In the genomic region with DNA sequence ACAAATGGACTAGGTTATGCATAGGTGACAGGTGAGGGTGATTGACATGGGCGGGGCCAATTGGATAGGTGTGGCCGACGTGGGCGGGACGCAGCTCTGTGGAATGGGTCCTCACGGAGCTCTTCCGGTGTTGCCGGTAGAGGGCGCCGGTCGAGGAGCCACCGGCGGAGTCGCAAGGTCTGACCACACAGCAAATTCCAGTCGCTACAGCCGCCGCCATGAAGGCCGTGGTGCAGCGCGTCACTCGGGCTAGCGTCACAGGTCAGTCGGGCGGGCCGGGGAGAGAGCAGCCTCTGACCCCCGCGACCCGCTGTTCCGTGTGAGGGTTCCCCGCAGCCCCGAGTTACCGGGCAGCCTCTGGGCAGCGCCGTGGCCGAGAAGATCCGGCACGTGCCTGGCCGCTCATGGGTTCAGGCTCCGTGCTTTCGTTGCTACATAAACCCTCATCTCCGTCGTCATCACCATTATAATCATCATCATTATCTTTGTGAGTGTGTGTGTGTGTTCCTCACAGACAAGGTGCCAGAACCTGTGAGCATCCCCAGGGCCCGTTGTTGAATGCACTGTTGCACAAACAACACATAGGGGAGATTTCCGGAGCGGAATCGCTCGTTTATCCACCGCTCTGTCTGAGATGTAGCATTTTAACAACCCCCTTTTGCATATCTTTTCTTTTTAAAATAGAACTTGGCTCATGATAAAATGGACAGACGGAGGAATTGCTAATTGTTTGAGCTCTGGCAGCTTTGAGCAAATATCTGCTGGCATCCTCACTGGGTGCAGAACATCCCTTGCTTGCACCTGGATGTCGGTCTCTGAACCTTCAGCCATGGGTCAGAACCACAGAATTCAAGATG, we compare ENCODE assay signal across 8 mouse cellular contexts. TPM values are rescaled to one million over a fixed set of nuclear protein-coding genes. Genes with fewer than 3 reads are reported as not detected.
DNase-seq lines count a peak whose midpoint lies in the region; ATAC-seq and TF ChIP-seq lines count a peak whose summit lies in the region.

Dtd1 (plus strand) TSS at position 67 of the 857 bp plus-strand sequence.

- peak; percentile 49 for TF ChIP-seq CTCF in E14TG2a.4 (conservative IDR thresholded peaks at IDR 0.05; ENCODE audit: low read length)
- peak; percentile 73 for TF ChIP-seq CTCF in heart, postnatal 0 days (IDR thresholded peaks at IDR 0.05; ENCODE audit: low read depth)
- TF ChIP-seq CTCF in liver, postnatal 0 days (IDR thresholded peaks at IDR 0.05; ENCODE audit: low read depth): peak; percentile 94

- ATAC-seq in forebrain, embryonic 12.5 days (ENCODE audit: low FRiP score): peak; percentile 94
- peak; percentile 93 for ATAC-seq in heart, postnatal 0 days (ENCODE audit: insufficient read depth, low read depth)
- ATAC-seq in liver, postnatal 0 days: peak; percentile 98
- peak; percentile 93 for ATAC-seq in neural tube, embryonic 14.5 days (ENCODE audit: low read depth)

- H3K9ac ChIP-seq in forebrain, embryonic 12.5 days: peak within 1 kb of the TSS; percentile 79
- peak within 1 kb of the TSS; percentile 72 for H3K9ac ChIP-seq in heart, postnatal 0 days (replicated peaks; ENCODE audit: low read depth, low read length)
- peak within 1 kb of the TSS; percentile 81 for H3K9ac ChIP-seq in liver, postnatal 0 days (replicated peaks)
- H3K9ac ChIP-seq in neural tube, embryonic 14.5 days (replicated peaks; ENCODE audit: low read depth, low read length): peak within 1 kb of the TSS; percentile 85

- H3K9me3 ChIP-seq in E14TG2a.4 (ENCODE audit: low read length): no peaks in the 10 kb centered on the region
- H3K9me3 ChIP-seq in forebrain, embryonic 12.5 days: no peaks in the 10 kb centered on the region
- H3K9me3 ChIP-seq in heart, postnatal 0 days (replicated peaks; ENCODE audit: control insufficient read depth, low read length): no peaks in the 10 kb centered on the region
- no peaks in the 10 kb centered on the region for H3K9me3 ChIP-seq in liver, postnatal 0 days (ENCODE audit: low read length)
- H3K9me3 ChIP-seq in neural tube, embryonic 14.5 days (ENCODE audit: control insufficient read depth, low read length): no peaks in the 10 kb centered on the region

- peak; percentile 87 for DNase-seq in c-Kit-positive CD71-positive TER-119-positive erythroid progenitor cells, embryonic 14.5 days (ENCODE audit: low spot score)
- peak; percentile 83 for DNase-seq in heart, postnatal 0 days (ENCODE audit: low spot score)
- DNase-seq in large intestine, adult 2 months (ENCODE audit: low read depth, low spot score): peak; percentile 89
- DNase-seq in liver, postnatal 0 days: peak; percentile 92
- DNase-seq in testis, postnatal 10 days (ENCODE audit: low spot score): peak; percentile 93

- H3K36me3 ChIP-seq in E14TG2a.4 (ENCODE audit: insufficient read depth, low read length): peaks cover 20% of the 10 kb centered on the region
- 0 out of 2 replicates have a peak, but pooled peaks cover 3% of the 10 kb centered on the region for H3K36me3 ChIP-seq in forebrain, embryonic 12.5 days (replicated peaks)
- H3K36me3 ChIP-seq in heart, postnatal 0 days (replicated peaks; ENCODE audit: control insufficient read depth, insufficient read depth, low read length): no peaks in the 10 kb centered on the region
- H3K36me3 ChIP-seq in liver, postnatal 0 days (replicated peaks; ENCODE audit: insufficient read depth, low read length): no peaks in the 10 kb centered on the region
- no peaks in the 10 kb centered on the region for H3K36me3 ChIP-seq in neural tube, embryonic 14.5 days (ENCODE audit: control insufficient read depth, insufficient read depth, low read length)

- H3K4me2 ChIP-seq in forebrain, embryonic 12.5 days: peak within 1 kb of the TSS; percentile 69
- peak within 1 kb of the TSS; percentile 78 for H3K4me2 ChIP-seq in heart, postnatal 0 days (ENCODE audit: low read depth, low read length)
- H3K4me2 ChIP-seq in liver, postnatal 0 days (ENCODE audit: low read depth, low read length): peak within 1 kb of the TSS; percentile 94
- H3K4me2 ChIP-seq in neural tube, embryonic 14.5 days (ENCODE audit: low read depth, low read length): peak within 1 kb of the TSS; percentile 68

- H3K27ac ChIP-seq in forebrain, embryonic 12.5 days: no peak within 1 kb of the TSS
- H3K27ac ChIP-seq in heart, postnatal 0 days (ENCODE audit: low read depth): 0 out of 2 replicates have a peak within 1 kb of the TSS, but pooled peaks have one; percentile 46
- H3K27ac ChIP-seq in liver, postnatal 0 days (ENCODE audit: low read depth): peak within 1 kb of the TSS; percentile 62; the same call in 1 of the 2 replicates
- peak within 1 kb of the TSS; percentile 85 for H3K27ac ChIP-seq in neural tube, embryonic 14.5 days (ENCODE audit: low read depth, low read length)

- WGBS in forebrain, embryonic 12.5 days: 2% methylated on average over 50 of the region's 50 CpGs
- 2% methylated on average over 50 of the region's 50 CpGs for WGBS in heart, postnatal 0 days
- WGBS in large intestine, adult 2 months: 1% methylated on average over 50 of the region's 50 CpGs
- WGBS in liver, postnatal 0 days (ENCODE audit: insufficient replicate concordance): 2% methylated on average over 50 of the region's 50 CpGs
- WGBS in neural tube, embryonic 14.5 days: under 1% methylated on average over 49 of the region's 50 CpGs

- H3K4me1 ChIP-seq in E14TG2a.4 (replicated peaks; ENCODE audit: low read depth, low read length): peaks cover 28% of the 10 kb centered on the region
- no peaks in the 10 kb centered on the region for H3K4me1 ChIP-seq in forebrain, embryonic 12.5 days
- H3K4me1 ChIP-seq in heart, postnatal 0 days (ENCODE audit: control insufficient read depth, insufficient read depth): no peaks in the 10 kb centered on the region
- peaks cover 7% of the 10 kb centered on the region for H3K4me1 ChIP-seq in liver, postnatal 0 days (ENCODE audit: insufficient read depth)
- H3K4me1 ChIP-seq in neural tube, embryonic 14.5 days (ENCODE audit: control insufficient read depth, insufficient read depth, low read length): no peaks in the 10 kb centered on the region

- TF ChIP-seq EP300 in heart, postnatal 0 days (IDR thresholded peaks at IDR 0.05; ENCODE audit: low read depth): no peak
- TF ChIP-seq EP300 in liver, postnatal 0 days (IDR thresholded peaks at IDR 0.05; ENCODE audit: low read depth): no peak

- no peaks in the 10 kb centered on the region for H3K27me3 ChIP-seq in E14TG2a.4 (ENCODE audit: insufficient read depth, low read length)
- H3K27me3 ChIP-seq in forebrain, embryonic 12.5 days: no peaks in the 10 kb centered on the region
- no peaks in the 10 kb centered on the region for H3K27me3 ChIP-seq in heart, postnatal 0 days (ENCODE audit: control insufficient read depth, insufficient read depth, low read length)
- H3K27me3 ChIP-seq in liver, postnatal 0 days (ENCODE audit: insufficient read depth, low read length): no peaks in the 10 kb centered on the region
- H3K27me3 ChIP-seq in neural tube, embryonic 14.5 days (ENCODE audit: control insufficient read depth, insufficient read depth, low read length): no peaks in the 10 kb centered on the region

- H3K4me3 ChIP-seq in E14TG2a.4 (replicated peaks; ENCODE audit: low read length): peak within 1 kb of the TSS; percentile 88
- H3K4me3 ChIP-seq in forebrain, embryonic 12.5 days (replicated peaks): peak within 1 kb of the TSS; percentile 66
- peak within 1 kb of the TSS; percentile 70 for H3K4me3 ChIP-seq in heart, postnatal 0 days (ENCODE audit: low read depth, low read length)
- peak within 1 kb of the TSS; percentile 76 for H3K4me3 ChIP-seq in liver, postnatal 0 days (ENCODE audit: low read depth, low read length)
- H3K4me3 ChIP-seq in neural tube, embryonic 14.5 days (ENCODE audit: low read depth, low read length): peak within 1 kb of the TSS; percentile 63

RNA-seq across cellular contexts. Expression of gene Dtd1, which starts in this region (rescaled TPM):
- 35.5 and 39.3 TPM in 2 replicates for polyA plus RNA-seq in forebrain, embryonic 12.5 days (2016; fragmentation: Nextera tagmentation; extraction: Ambion mirVana)
- 11.9 and 24.2 TPM in 2 replicates for total RNA-seq in heart, postnatal 0 days (2014; rRNA removed; ENCODE audit: low replicate concordance)
- polyA plus RNA-seq in heart, postnatal 0 days (2015; fragmentation: Nextera tagmentation; extraction: Ambion mirVana): 25.8 and 29.2 TPM in 2 replicates
- polyA plus RNA-seq in large intestine, adult 2 months (2012; rRNA removed): 6.5 and 6.7 TPM in 2 replicates
- 16.5 and 17.1 TPM in 2 replicates for polyA plus RNA-seq in liver, postnatal 0 days (2015; fragmentation: Nextera tagmentation; extraction: Ambion mirVana)
- 112 and 132 TPM in 2 replicates for polyA plus RNA-seq in neural tube, embryonic 14.5 days (2014; fragmentation: Nextera tagmentation; extraction: Ambion mirVana)
